Mouse (Mus musculus) bone marrow, adult 2 months (tissue): Measurements from ENCODE around the gene Olfr517.

ENCODE experiments used
- CTCF ChIP-seq: fragments of 200-500 bp; IDR thresholded peaks from 2 replicates; pipeline ENCODE4 v1.5.1; 2011; ENCODE audit warnings: low read length, control low read depth; ENCODE audit not compliant: control insufficient read depth, insufficient read depth
- POLR2A ChIP-seq: fragments of 200-500 bp; IDR thresholded peaks from 2 replicates; pipeline ENCODE4 v1.6.1; 2011; ENCODE audit warnings: low read depth, mild to moderate bottlenecking, control low read depth, low read length, borderline replicate concordance; ENCODE audit not compliant: control insufficient read depth

DNA sequence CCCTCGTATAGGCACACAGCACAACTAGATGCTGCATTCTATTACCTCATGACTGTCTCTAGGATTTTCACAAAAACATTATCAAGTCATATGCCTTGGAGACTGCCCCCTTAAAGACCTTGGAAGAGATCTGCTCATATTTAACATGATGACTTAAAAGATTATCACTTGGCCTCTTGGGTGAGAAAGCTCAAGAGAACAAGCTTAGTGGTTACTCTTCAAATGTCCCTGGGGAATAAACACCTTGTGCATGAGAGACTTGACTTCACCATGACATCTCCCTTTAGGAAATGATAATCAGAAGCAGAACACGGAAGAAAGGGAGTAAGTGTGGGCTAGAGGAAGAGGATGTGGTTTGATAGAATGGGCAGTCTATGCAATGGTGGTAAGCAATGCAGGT, at the start of gene Olfr517:
- TF ChIP-seq CTCF, result no peak
- no peak for TF ChIP-seq POLR2A
